In the genomic region with DNA sequence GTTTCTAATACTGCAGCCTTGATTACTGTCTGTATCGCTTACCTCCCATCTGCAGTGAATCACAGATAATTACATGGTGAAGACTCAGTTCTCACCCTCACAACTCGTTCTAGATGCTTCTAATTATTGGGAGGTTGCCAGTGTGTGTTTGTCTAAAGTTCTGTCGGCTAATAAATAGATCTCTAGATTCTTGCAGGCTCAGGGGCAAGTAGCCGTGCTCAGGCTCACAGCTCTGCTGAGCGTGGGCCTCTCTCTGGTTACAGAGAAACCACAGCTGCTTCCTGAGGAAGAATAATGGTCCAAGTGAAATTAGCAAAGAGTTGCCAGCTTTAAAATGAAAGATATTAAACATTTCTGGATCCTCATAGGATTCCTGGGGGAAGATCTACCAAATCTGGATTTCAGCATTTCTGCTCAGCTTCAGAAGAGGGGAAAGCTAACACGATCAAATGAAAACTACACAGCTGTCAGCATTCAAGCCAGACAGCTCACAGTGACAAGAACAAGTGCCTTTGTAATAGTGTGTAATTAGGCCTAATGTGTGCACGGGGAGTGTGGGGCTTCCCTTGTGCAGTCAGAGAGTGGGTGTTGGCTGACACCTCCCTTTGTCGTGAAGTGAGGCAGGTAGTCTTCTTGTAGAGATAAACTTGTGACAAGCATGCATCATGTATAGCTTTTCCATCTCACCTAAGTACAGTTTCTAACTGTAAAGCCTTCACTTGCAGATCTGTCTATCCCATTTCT, we compare ENCODE assay signal across 10 mouse cellular contexts.
A peak's percentile ranks its signal among the peaks of the same experiment; 100 is the strongest.
DNase-seq lines count a peak whose midpoint lies in the region; ATAC-seq and TF ChIP-seq lines count a peak whose summit lies in the region.
"Had no signal": no experiment of that assay in that cellular context is flagged by ENCODE, and none has a peak within 500 bp of the region (broad histone marks: within the 10 kb centered on the region; RNA-seq: fewer than 3 reads in every experiment).

No protein-coding gene starts in this region.

- no peak for ATAC-seq in kidney, postnatal 0 days (replicated peaks; ENCODE audit: low FRiP score, low read depth)
- ATAC-seq in inflammation-experienced regulatory T-cells, adult 6 months = peak; percentile 60
- ATAC-seq in midbrain, postnatal 0 days (ENCODE audit: low FRiP score) = no peak
- ATAC-seq: Patski had no signal

- 0 out of 2 replicates have a peak, but pooled peaks cover 1% of the 10 kb centered on the region for H3K36me3 ChIP-seq in kidney, postnatal 0 days (ENCODE audit: insufficient read depth, low read length)
- no peaks in the 10 kb centered on the region for H3K36me3 ChIP-seq in midbrain, postnatal 0 days (ENCODE audit: insufficient read depth, low read length)
- H3K36me3 ChIP-seq: liver, embryonic 13.5 days had no signal

- H3K27ac ChIP-seq in kidney, postnatal 0 days = no peak overlapping the region; the same call in 1 of the 2 replicates
- H3K27ac ChIP-seq in midbrain, postnatal 0 days (ENCODE audit: low read depth, low read length) = no peak overlapping the region
- H3K27ac ChIP-seq: liver, embryonic 13.5 days had no signal

- H3K9ac ChIP-seq in kidney, postnatal 0 days (ENCODE audit: low read depth, low read length) = no peak overlapping the region
- H3K9ac ChIP-seq in midbrain, postnatal 0 days (replicated peaks; ENCODE audit: low read length, poor library complexity, severe bottlenecking) = no peak overlapping the region
- H3K9ac ChIP-seq: liver, embryonic 13.5 days had no signal

- 30% methylated on average over 8 of the region's 8 CpGs for WGBS in kidney, postnatal 0 days
- 62% methylated on average over 8 of the region's 8 CpGs for WGBS in midbrain, postnatal 0 days

- TF ChIP-seq CTCF in kidney, postnatal 0 days (IDR thresholded peaks at IDR 0.05; ENCODE audit: low read depth) = no peak
- TF ChIP-seq CTCF in midbrain, postnatal 0 days (IDR thresholded peaks at IDR 0.05) = no peak

- H3K27me3 ChIP-seq in kidney, postnatal 0 days (ENCODE audit: insufficient read depth, low read length) = no peaks in the 10 kb centered on the region
- H3K27me3 ChIP-seq in midbrain, postnatal 0 days (ENCODE audit: insufficient read depth, low read length) = no peaks in the 10 kb centered on the region
- H3K27me3 ChIP-seq: liver, embryonic 13.5 days; Patski had no signal

- H3K4me1 ChIP-seq in kidney, postnatal 0 days (replicated peaks; ENCODE audit: insufficient read depth, low read length) = no peaks in the 10 kb centered on the region; the same call in 1 of the 2 replicates
- H3K4me1 ChIP-seq in midbrain, postnatal 0 days (ENCODE audit: insufficient read depth, low read length) = no peaks in the 10 kb centered on the region

- no peak overlapping the region for H3K4me3 ChIP-seq in kidney, postnatal 0 days (replicated peaks; ENCODE audit: low read depth, low read length)
- H3K4me3 ChIP-seq in midbrain, postnatal 0 days (ENCODE audit: low read depth, low read length) = no peak overlapping the region
- H3K4me3 ChIP-seq: liver, embryonic 13.5 days had no signal

- H3K9me3 ChIP-seq in kidney, postnatal 0 days (replicated peaks; ENCODE audit: low read length) = no peaks in the 10 kb centered on the region
- no peaks in the 10 kb centered on the region for H3K9me3 ChIP-seq in midbrain, postnatal 0 days (ENCODE audit: low read length)
- H3K9me3 ChIP-seq: liver, embryonic 13.5 days had no signal

- peak; percentile 56 for DNase-seq in kidney, postnatal 0 days (ENCODE audit: low spot score)
- DNase-seq in kidney, adult 8-10 months = no peak
- DNase-seq in thymus, postnatal 25 days = peak; percentile 8
- no peak for DNase-seq in thymus, postnatal 10 days (ENCODE audit: low spot score in 2 of 2)
- no peak for DNase-seq in gastrocnemius, postnatal 25 days
- DNase-seq in left cerebral cortex, adult 8-10 months (ENCODE audit: low spot score in 2 of 2) = no peak
- no peak for DNase-seq in midbrain, postnatal 0 days (ENCODE audit: low spot score)
- DNase-seq: liver, embryonic 13.5 days had no signal

- no peak overlapping the region for H3K4me2 ChIP-seq in kidney, postnatal 0 days (ENCODE audit: low read length)
- H3K4me2 ChIP-seq in midbrain, postnatal 0 days (ENCODE audit: low read depth, low read length, poor library complexity, severe bottlenecking) = no peak overlapping the region
- H3K4me2 ChIP-seq: liver, embryonic 13.5 days had no signal

Comparison
In these comparisons a context has a peak if more than half of its experiments do, and no peak if none do; other contexts are left out.
1. DNase-seq: peak in kidney, postnatal 0 days (single experiment) and thymus, postnatal 25 days (single experiment); none in kidney, adult 8-10 months (0 of 2), thymus, postnatal 10 days (0 of 2), gastrocnemius, postnatal 25 days (single experiment), left cerebral cortex, adult 8-10 months (0 of 2) and midbrain, postnatal 0 days (single experiment).